Mouse (Mus musculus) midbrain, embryonic 15.5 days (tissue): ENCODE measurements around the gene Tln1. TPM values are rescaled to one million over a fixed set of nuclear protein-coding genes. Genes with fewer than 3 reads are reported as not detected.

Experiments
- ATAC-seq: fragments of 200-750 bp; cut with Nextera tagmentation; replicated peaks from 2 replicates; pipeline ENCODE4 v1.8.0; 2017; ENCODE audit warnings: moderate TSS enrichment
- H3K27ac ChIP-seq: fragments of 300-500 bp; sonication (generic); 2 replicates; pipeline ENCODE4 v1.5.1; 2015; ENCODE audit warnings: mild to moderate bottlenecking, inconsistent platforms
- H3K27me3 ChIP-seq: fragments of 300-500 bp; sonication (generic); replicated peaks from 2 replicates; pipeline ENCODE4 v1.6.1; 2015; ENCODE audit warnings: inconsistent platforms
- H3K36me3 ChIP-seq: fragments of 300-500 bp; sonication (generic); replicated peaks from 2 replicates; pipeline ENCODE4 v1.6.1; 2015; ENCODE audit warnings: inconsistent platforms
- H3K4me1 ChIP-seq: fragments of 300-500 bp; sonication (generic); 2 replicates; pipeline ENCODE4 v1.6.1; 2015; ENCODE audit warnings: inconsistent platforms
- H3K4me2 ChIP-seq: fragments of 300-500 bp; sonication (generic); 2 replicates; pipeline ENCODE4 v1.6.1; 2015; ENCODE audit warnings: inconsistent platforms, mild to moderate bottlenecking, moderate library complexity
- H3K4me3 ChIP-seq: fragments of 300-500 bp; sonication (generic); 2 replicates; pipeline ENCODE4 v1.5.1; 2015; ENCODE audit warnings: mild to moderate bottlenecking, inconsistent platforms
- H3K9ac ChIP-seq: fragments of 300-500 bp; sonication (generic); 2 replicates; pipeline ENCODE4 v1.6.1; 2015; ENCODE audit warnings: mild to moderate bottlenecking, inconsistent platforms
- H3K9me3 ChIP-seq: fragments of 300-500 bp; sonication (generic); 2 replicates; pipeline ENCODE4 v1.6.1; 2016; ENCODE audit warnings: inconsistent platforms
- WGBS: fragments of 180-500 bp; shearing (Covaris S2); methylation state at CpG from one replicate; pipeline ENCODE4 v1.1.7; 2015; ENCODE audit warnings: mixed read lengths; 5-methylcytosine and 5-hydroxymethylcytosine counted together
- polyA plus RNA-seq: library from polyadenylated mRNA; unstranded; fragments of >200 nt; fragmentation: Nextera tagmentation; extraction: Ambion mirVana; gene quantifications from 2 replicates; pipeline ENCODE4 v1.2.1, GENCODE M21; 2015

The Tln1 gene
- polyA plus RNA-seq, 1 experiment from 2014 or later: 61.0 TPM

DNA sequence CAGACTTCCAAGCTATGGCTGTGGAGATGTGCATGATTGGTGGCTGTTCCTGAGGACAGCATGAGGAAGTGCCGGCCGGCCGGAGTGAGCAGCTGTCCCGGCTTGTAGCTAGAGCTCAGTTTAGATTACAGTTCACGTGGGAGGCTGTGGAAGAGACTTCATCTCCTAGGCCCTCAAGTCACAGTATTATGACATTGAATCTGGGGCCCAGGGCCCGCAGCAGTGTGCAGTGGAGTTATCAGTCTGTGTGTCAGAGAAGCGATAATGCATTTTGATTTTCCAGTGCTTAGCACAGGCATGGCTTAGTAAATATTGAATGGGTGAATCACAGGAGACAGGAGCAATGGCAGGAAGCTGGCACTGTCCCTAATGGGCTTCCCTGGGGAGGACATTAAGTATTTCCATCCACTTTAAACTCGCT, 32.4 kb downstream of the Tln1 start:
- no peak overlapping the region for H3K27ac ChIP-seq

GRCm38 (mm10) chr4:43528487-43528886, 34.0 kb downstream of the Tln1 start:
- ATAC-seq: no peak
- WGBS: 76% methylated on average over 9 of the region's 9 CpGs
- H3K4me1 ChIP-seq: peaks cover 14% of the 10 kb centered on the region

More for the DNA sequence above, 32.4 kb downstream of the Tln1 start:
- no peak overlapping the region for H3K9ac ChIP-seq
- WGBS: 78% methylated on average over 8 of the region's 8 CpGs
- peaks cover 32% of the 10 kb centered on the region for H3K36me3 ChIP-seq
- no peaks in the 10 kb centered on the region for H3K4me1 ChIP-seq
- ATAC-seq: no peak
- H3K4me2 ChIP-seq: no peak overlapping the region
- H3K4me3 ChIP-seq: no peak overlapping the region
- H3K27me3 ChIP-seq: peaks cover 5% of the 10 kb centered on the region
- no peaks in the 10 kb centered on the region for H3K9me3 ChIP-seq

DNA sequence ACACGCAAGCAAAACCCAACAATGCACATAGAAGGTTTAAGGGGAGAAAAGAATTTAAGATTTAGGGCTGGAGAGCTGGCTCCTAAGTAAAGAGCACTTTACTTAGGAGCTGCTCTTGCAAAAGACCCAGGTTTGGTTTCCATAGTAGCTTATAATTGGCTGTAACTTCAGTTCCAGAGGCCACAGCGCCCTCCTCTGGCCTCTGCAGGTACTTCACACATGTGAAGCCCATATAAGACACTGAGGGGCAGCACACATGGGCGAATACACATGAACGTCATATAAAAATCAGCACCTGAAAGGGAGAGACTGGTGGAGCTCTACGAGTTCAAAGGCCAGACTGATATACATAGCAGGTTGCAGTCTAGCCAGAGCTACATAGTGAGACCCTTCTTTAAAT, 34.6 kb downstream of the Tln1 start:
- no peak overlapping the region for H3K4me2 ChIP-seq
- H3K4me3 ChIP-seq: no peak overlapping the region
- no peaks in the 10 kb centered on the region for H3K9me3 ChIP-seq
- H3K4me1 ChIP-seq: peaks cover 17% of the 10 kb centered on the region
- peaks cover 17% of the 10 kb centered on the region for H3K27me3 ChIP-seq
- no peak overlapping the region for H3K9ac ChIP-seq
- ATAC-seq: no peak
- WGBS: 65% methylated on average over 5 of the region's 5 CpGs
- peaks cover 14% of the 10 kb centered on the region; the same call in 1 of the 2 replicates for H3K36me3 ChIP-seq
- H3K27ac ChIP-seq: no peak overlapping the region

More at GRCm38 (mm10) chr4:43528487-43528886, 34.0 kb downstream of the Tln1 start:
- peaks cover 20% of the 10 kb centered on the region for H3K36me3 ChIP-seq
- no peak overlapping the region for H3K27ac ChIP-seq
- peaks cover 11% of the 10 kb centered on the region for H3K27me3 ChIP-seq
- H3K4me3 ChIP-seq: no peak overlapping the region
- no peak overlapping the region for H3K9ac ChIP-seq
- H3K9me3 ChIP-seq: no peaks in the 10 kb centered on the region
- no peak overlapping the region for H3K4me2 ChIP-seq

- Histone ChIP-seq H3K9me3 (no peaks in the 10 kb centered on the region), H3K4me3 (0 out of 2 replicates have a peak overlapping the region, but pooled peaks have one; percentile 15), H3K27ac (no peak overlapping the region), H3K4me2 (peak overlapping the region; percentile 39), H3K36me3 (no peaks in the 10 kb centered on the region), H3K27me3 (peaks cover 23% of the 10 kb centered on the region), H3K9ac (no peak overlapping the region), H3K4me1 (peaks cover 29% of the 10 kb centered on the region)
- peak; percentile 79 for ATAC-seq
- 13% methylated on average over 6 of the region's 6 CpGs for WGBS
Observed at GRCm38 (mm10) chr4:43519956-43520355, 42.5 kb downstream of the Tln1 start.

- H3K4me2 ChIP-seq: peak overlapping the region; percentile 39
- H3K9ac ChIP-seq: no peak overlapping the region
- peaks cover 19% of the 10 kb centered on the region for H3K27me3 ChIP-seq
- ATAC-seq: no peak
- no peak overlapping the region for H3K27ac ChIP-seq
- H3K4me1 ChIP-seq: peaks cover 26% of the 10 kb centered on the region
- 18% methylated on average over 10 of the region's 10 CpGs for WGBS
- H3K9me3 ChIP-seq: no peaks in the 10 kb centered on the region
- 0 out of 2 replicates have a peak overlapping the region, but pooled peaks have one; percentile 15 for H3K4me3 ChIP-seq
- no peaks in the 10 kb centered on the region for H3K36me3 ChIP-seq
Observed at GRCm38 (mm10) chr4:43519551-43519950, 42.9 kb downstream of the Tln1 start.

DNA sequence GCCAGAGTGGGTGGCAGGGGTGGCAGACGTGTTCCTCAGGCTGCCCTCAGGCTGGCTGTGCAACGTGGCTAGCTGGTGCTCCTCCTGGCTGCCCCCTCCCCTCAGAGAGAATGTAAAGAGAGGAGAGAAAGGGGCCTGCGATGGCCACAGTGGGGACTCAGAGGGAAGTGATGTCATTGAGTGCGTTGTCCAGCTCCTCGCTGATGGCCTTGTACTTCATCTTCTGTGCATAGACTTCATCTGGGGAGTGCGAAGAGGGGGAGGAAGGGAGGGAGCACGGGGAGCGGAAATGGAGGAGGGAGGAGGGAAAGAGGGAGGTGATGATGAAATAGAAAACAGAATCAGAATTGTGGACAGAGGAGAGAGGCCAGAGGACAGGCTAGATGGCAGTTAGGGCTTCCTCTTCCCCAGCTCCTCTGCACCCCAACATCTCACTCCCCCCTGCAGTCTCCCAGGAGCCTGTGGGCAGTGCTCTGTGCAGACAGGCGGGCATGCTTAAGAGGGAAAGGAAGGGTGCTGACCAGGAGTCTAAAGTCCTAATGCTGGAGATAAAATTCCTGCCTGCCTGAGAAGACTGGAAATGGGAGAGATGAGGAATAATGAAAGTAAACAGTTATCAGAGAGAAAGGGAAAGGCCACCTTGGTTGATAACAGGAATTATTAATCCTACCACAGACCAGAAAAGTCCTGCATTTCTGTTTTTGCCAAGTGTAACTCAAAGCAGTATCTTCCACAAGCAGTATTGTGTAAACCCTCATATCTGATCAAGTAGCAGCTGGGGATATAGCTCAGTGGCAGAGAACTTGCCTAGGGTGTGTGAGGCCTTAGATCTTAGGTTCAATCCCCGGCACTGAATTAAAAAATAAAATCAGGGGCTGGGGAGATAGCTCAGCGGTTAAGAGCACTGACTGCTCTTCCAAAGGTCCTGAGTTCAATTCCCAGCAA, 46.5 kb downstream of the Tln1 start:
- H3K4me3 ChIP-seq: no peak overlapping the region
- H3K9me3 ChIP-seq: no peaks in the 10 kb centered on the region
- WGBS: 79% methylated on average over 11 of the region's 11 CpGs
- no peak overlapping the region for H3K9ac ChIP-seq
- H3K27me3 ChIP-seq: no peaks in the 10 kb centered on the region
- H3K36me3 ChIP-seq: no peaks in the 10 kb centered on the region
- no peak overlapping the region for H3K4me2 ChIP-seq
- H3K4me1 ChIP-seq: peaks cover 12% of the 10 kb centered on the region
- H3K27ac ChIP-seq: no peak overlapping the region
- ATAC-seq: no peak

GRCm38 (mm10) chr4:43513791-43514190, 48.7 kb downstream of the Tln1 start:
- Histone ChIP-seq H3K9me3 (no peaks in the 10 kb centered on the region), H3K27ac (no peak overlapping the region), H3K9ac (no peak overlapping the region), H3K4me3 (no peak overlapping the region), H3K4me1 (peaks cover 3% of the 10 kb centered on the region; the same call in 1 of the 2 replicates), H3K36me3 (no peaks in the 10 kb centered on the region), H3K4me2 (no peak overlapping the region), H3K27me3 (0 out of 2 replicates have a peak, but pooled peaks cover 2% of the 10 kb centered on the region)
- no peak for ATAC-seq
- WGBS: 75% methylated on average over 4 of the region's 4 CpGs

GRCm38 (mm10) chr4:43513300-43513699, 49.2 kb downstream of the Tln1 start:
- 0 out of 2 replicates have a peak, but pooled peaks cover 3% of the 10 kb centered on the region for H3K27me3 ChIP-seq
- no peak overlapping the region for H3K27ac ChIP-seq
- H3K4me3 ChIP-seq: no peak overlapping the region
- H3K4me2 ChIP-seq: no peak overlapping the region
- WGBS: 88% methylated on average over 4 of the region's 4 CpGs
- H3K9ac ChIP-seq: no peak overlapping the region
- no peaks in the 10 kb centered on the region for H3K9me3 ChIP-seq
- peaks cover 8% of the 10 kb centered on the region; the same call in 1 of the 2 replicates for H3K4me1 ChIP-seq
- ATAC-seq: no peak
- no peaks in the 10 kb centered on the region for H3K36me3 ChIP-seq

DNA sequence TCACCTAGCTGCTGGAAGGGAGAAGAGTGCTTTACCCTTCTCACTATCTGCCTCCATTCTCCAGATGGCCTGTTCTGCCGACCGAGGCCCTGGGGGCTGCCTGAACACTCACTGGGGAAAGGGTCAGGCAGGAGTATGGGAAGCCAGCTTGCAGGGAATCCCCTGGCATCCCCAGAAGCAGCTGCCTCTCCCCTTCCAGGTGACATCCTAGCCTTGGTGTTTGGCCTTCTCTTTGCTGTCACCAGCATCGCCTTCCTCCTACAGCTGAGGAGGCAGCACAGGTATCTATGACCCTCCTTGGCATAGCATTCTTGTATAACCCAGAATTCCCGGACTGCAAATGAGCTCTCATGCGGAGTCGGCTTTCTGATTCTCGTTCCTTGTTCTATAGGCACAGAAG, 49.8 kb downstream of the Tln1 start:
- no peak overlapping the region for H3K4me2 ChIP-seq
- no peak for ATAC-seq
- H3K4me1 ChIP-seq: peaks cover 10% of the 10 kb centered on the region; the same call in 1 of the 2 replicates
- H3K4me3 ChIP-seq: no peak overlapping the region
- no peaks in the 10 kb centered on the region for H3K9me3 ChIP-seq
- no peaks in the 10 kb centered on the region for H3K36me3 ChIP-seq
- no peak overlapping the region for H3K9ac ChIP-seq
- 71% methylated on average over 7 of the region's 7 CpGs for WGBS
- 0 out of 2 replicates have a peak, but pooled peaks cover 3% of the 10 kb centered on the region for H3K27me3 ChIP-seq
- H3K27ac ChIP-seq: no peak overlapping the region

DNA sequence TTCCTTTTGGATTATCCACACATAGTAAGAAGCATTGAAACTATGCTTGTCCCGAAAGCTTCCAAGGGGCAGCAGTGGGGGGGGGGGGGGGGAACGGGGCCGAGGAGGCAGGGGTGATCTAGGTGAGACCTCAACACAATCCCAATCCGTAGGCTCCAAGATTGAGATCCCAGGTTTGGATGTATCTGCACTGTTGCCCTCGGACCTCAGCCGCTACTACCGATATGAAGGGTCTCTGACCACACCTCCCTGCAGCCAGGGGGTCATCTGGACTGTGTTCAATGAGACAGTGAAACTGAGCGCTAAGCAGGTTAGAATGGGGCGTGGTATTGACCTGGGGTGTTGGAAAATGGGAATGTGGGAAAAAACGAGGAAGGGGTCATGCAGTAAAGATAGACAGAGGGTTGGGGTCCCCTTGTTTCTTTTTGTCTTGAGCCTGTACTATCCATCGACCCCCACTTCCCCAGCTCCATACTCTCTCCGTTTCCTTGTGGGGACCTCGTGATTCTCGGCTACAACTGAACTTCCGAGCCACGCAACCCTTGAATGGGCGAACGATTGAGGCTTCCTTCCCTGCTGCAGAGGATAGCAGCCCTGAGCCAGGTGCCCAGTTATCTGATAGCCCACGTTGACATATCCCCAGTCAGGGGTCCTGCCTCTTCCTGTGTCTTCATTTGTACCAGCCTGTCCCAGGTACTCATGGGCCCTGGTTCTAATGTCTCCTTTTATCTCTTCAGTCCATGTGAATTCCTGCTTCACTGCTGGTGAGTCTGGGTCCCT, 50.6 kb downstream of the Tln1 start:
- Histone ChIP-seq H3K9me3 (no peaks in the 10 kb centered on the region), H3K9ac (no peak overlapping the region), H3K4me2 (no peak overlapping the region), H3K36me3 (no peaks in the 10 kb centered on the region), H3K27ac (no peak overlapping the region), H3K4me1 (peaks cover 10% of the 10 kb centered on the region; the same call in 1 of the 2 replicates), H3K27me3 (peaks cover 8% of the 10 kb centered on the region), H3K4me3 (no peak overlapping the region)
- no peak for ATAC-seq
- 76% methylated on average over 19 of the region's 19 CpGs for WGBS

GRCm38 (mm10) chr4:43509109-43509508, 53.4 kb downstream of the Tln1 start:
- no peaks in the 10 kb centered on the region for H3K9me3 ChIP-seq
- peaks cover 10% of the 10 kb centered on the region; the same call in 1 of the 2 replicates for H3K4me1 ChIP-seq
- no peak overlapping the region for H3K27ac ChIP-seq
- ATAC-seq: no peak
- no peaks in the 10 kb centered on the region for H3K36me3 ChIP-seq
- peaks cover 13% of the 10 kb centered on the region for H3K27me3 ChIP-seq
- no peak overlapping the region for H3K4me3 ChIP-seq
- WGBS: 30% methylated on average over 9 of the region's 9 CpGs
- peak overlapping the region; percentile 40; the same call in 1 of the 2 replicates for H3K4me2 ChIP-seq
- H3K9ac ChIP-seq: no peak overlapping the region

DNA sequence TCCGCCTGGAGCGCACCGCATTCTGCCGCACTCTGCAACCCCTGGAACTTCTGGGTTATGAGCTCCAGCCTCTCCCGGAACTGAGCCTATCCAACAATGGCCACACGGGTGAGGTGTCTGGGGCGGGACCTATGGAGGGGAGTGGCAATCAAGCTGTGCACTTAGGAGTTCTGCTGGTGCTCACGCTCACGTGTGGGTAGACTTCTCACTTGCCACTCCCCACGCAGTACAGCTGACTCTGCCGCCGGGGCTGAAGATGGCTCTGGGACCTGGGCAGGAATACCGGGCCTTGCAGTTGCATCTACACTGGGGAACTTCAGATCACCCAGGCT, 53.9 kb downstream of the Tln1 start:
- Histone ChIP-seq H3K9me3 (no peaks in the 10 kb centered on the region), H3K4me2 (peak overlapping the region; percentile 40), H3K27me3 (peaks cover 13% of the 10 kb centered on the region), H3K4me1 (peaks cover 10% of the 10 kb centered on the region; the same call in 1 of the 2 replicates), H3K27ac (no peak overlapping the region), H3K36me3 (no peaks in the 10 kb centered on the region), H3K4me3 (peak overlapping the region; percentile 21), H3K9ac (no peak overlapping the region)
- no peak; the same call in 1 of the 2 replicates for ATAC-seq
- 10% methylated on average over 13 of the region's 13 CpGs for WGBS
